Mouse (Mus musculus) hindbrain, embryonic 10.5 days (tissue): ENCODE data around the gene Mapkap1. TPM values are rescaled to one million over a fixed set of nuclear protein-coding genes. Genes with fewer than 3 reads are reported as not detected.
A peak's percentile ranks its signal among the peaks of the same experiment; 100 is the strongest.

Experiments used
- DNase-seq: peaks from one replicate; pipeline ENCODE4 v3.0.0-alpha.2; 2017; ENCODE audit warnings: low spot score
- H3K27ac ChIP-seq: fragments of 300-500 bp; sonication (generic); 2 replicates; pipeline ENCODE4 v1.5.1; 2016; ENCODE audit warnings: mild to moderate bottlenecking, moderate library complexity
- H3K27me3 ChIP-seq: fragments of 300-500 bp; sonication (generic); 2 replicates; pipeline ENCODE4 v1.6.1; 2016; ENCODE audit warnings: mild to moderate bottlenecking; ENCODE audit not compliant: poor library complexity, insufficient read depth, severe bottlenecking
- H3K36me3 ChIP-seq: fragments of 300-500 bp; sonication (generic); 2 replicates; pipeline ENCODE4 v1.6.1; 2016; ENCODE audit warnings: mild to moderate bottlenecking, moderate library complexity
- H3K4me1 ChIP-seq: fragments of 300-500 bp; sonication (generic); replicated peaks from 2 replicates; pipeline ENCODE4 v1.6.1; 2016; ENCODE audit warnings: mild to moderate bottlenecking
- H3K4me3 ChIP-seq: fragments of 300-500 bp; sonication (generic); 2 replicates; pipeline ENCODE4 v1.5.1; 2016; ENCODE audit warnings: mild to moderate bottlenecking, moderate library complexity
- H3K9me3 ChIP-seq: fragments of 300-500 bp; sonication (generic); 2 replicates; pipeline ENCODE4 v1.6.1; 2016; ENCODE audit warnings: mild to moderate bottlenecking, moderate library complexity
- WGBS: fragments of 180-500 bp; shearing (Covaris S2); methylation state at CpG from one replicate; pipeline ENCODE4 v1.1.7; 2016; 5-methylcytosine and 5-hydroxymethylcytosine counted together
- polyA plus RNA-seq: library from polyadenylated mRNA; unstranded; fragments of >200 nt; fragmentation: Nextera tagmentation; extraction: Ambion mirVana; gene quantifications from 2 replicates; pipeline ENCODE4 v1.2.1, GENCODE M21; 2016

Gene Mapkap1
- polyA plus RNA-seq, 1 experiment from 2014 or later: 105 TPM

- H3K27me3 ChIP-seq: no peaks in the 10 kb centered on the region
- WGBS: 49% methylated on average over 6 of the region's 6 CpGs
- peaks cover 3% of the 10 kb centered on the region; the same call in 1 of the 2 replicates for H3K36me3 ChIP-seq
- no peak overlapping the region for H3K27ac ChIP-seq
- H3K9me3 ChIP-seq: no peaks in the 10 kb centered on the region
- DNase-seq: peak; percentile 39
- H3K4me3 ChIP-seq: no peak overlapping the region
- H3K4me1 ChIP-seq: no peaks in the 10 kb centered on the region
Observed at GRCm38 (mm10) chr2:34519525-34519924, 113.0 kb downstream of the Mapkap1 start.

DNA sequence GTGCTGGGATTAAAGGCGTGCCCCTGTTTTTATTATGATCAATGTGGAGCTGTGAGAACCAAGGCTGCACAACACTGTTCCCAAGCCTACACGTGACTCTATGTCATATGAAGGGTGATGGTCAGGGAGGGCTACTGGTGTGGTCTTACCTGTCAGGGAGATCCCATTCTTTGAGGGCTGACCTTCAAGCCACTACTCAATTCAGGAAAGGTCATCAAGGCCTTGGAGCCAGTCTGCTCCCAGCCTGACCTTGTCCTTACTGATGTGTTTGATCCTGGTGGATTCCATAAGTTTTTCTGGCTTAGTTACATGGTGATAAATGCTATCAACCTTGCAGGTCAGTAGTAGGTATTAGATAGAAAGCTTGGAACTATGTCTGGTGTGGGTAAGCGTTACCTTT lies 114.8 kb downstream of the Mapkap1 start:
- Histone ChIP-seq H3K4me1 (peaks cover under 1% of the 10 kb centered on the region; the same call in 1 of the 2 replicates), H3K36me3 (peaks cover 3% of the 10 kb centered on the region; the same call in 1 of the 2 replicates), H3K27ac (no peak overlapping the region), H3K4me3 (no peak overlapping the region), H3K27me3 (no peaks in the 10 kb centered on the region), H3K9me3 (no peaks in the 10 kb centered on the region)
- 94% methylated on average over 3 of the region's 3 CpGs for WGBS
- no peak for DNase-seq

DNA sequence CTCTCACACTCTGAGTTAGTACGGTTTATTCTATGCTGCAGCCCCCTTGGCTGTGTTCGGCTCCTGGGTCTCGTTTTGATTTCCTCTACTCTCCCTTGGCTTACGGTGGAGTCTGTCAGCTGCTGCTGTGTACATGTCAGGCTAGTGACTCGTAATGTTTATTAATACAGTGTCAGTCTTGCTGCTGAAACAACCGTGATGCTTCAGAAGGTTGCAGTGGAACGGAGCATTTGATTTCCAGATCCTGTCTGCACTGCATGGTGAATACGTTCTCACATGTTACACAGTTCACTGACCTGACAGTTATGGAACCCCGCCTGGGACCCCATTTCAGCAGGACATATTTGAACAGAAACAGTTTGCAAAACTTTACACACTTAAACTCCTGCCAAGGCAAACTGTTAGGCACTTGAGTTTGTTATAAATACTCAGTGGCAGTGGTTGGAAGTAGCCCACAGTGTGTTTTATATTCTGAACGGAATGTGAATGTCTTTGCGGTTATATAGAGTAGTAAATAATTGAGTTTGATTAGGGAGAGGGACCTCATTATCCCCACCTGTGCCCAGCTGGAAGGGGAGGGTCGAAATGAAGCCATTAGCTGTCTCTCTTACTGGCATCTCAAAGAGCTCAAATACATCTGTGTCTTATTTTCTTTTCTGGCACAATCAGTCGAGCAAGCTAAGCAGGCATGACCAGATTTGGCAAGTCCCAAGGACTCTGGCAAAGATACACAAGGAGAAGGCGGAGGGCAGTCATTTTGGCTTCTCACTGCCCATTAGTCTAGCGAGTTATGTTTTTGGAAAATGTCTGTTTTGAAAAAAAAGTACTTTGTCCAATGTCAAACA lies 120.2 kb downstream of the Mapkap1 start:
- H3K4me1 ChIP-seq: peaks cover 15% of the 10 kb centered on the region; the same call in 1 of the 2 replicates
- WGBS: 71% methylated on average over 15 of the region's 15 CpGs
- 0 out of 2 replicates have a peak overlapping the region, but pooled peaks have one; percentile 0 for H3K27ac ChIP-seq
- no peaks in the 10 kb centered on the region for H3K27me3 ChIP-seq
- H3K36me3 ChIP-seq: no peaks in the 10 kb centered on the region
- no peaks in the 10 kb centered on the region for H3K9me3 ChIP-seq
- no peak overlapping the region for H3K4me3 ChIP-seq
- DNase-seq: no peak

- DNase-seq: no peak
- H3K4me3 ChIP-seq: no peak overlapping the region
Observed at GRCm38 (mm10) chr2:34528491-34528890, 121.9 kb downstream of the Mapkap1 start.

GRCm38 (mm10) chr2:34530042-34530441 lies 123.5 kb downstream of the Mapkap1 start:
- Histone ChIP-seq H3K9me3 (no peaks in the 10 kb centered on the region), H3K4me1 (peaks cover 15% of the 10 kb centered on the region; the same call in 1 of the 2 replicates), H3K36me3 (no peaks in the 10 kb centered on the region), H3K27ac (peak overlapping the region; percentile 40; the same call in 1 of the 2 replicates), H3K4me3 (no peak overlapping the region), H3K27me3 (no peaks in the 10 kb centered on the region)
- WGBS: 29% methylated on average over 3 of the region's 3 CpGs
- peak; percentile 24 for DNase-seq

More at GRCm38 (mm10) chr2:34528491-34528890, 121.9 kb downstream of the Mapkap1 start:
- Histone ChIP-seq H3K4me1 (peaks cover 15% of the 10 kb centered on the region; the same call in 1 of the 2 replicates), H3K27me3 (no peaks in the 10 kb centered on the region), H3K27ac (no peak overlapping the region), H3K36me3 (no peaks in the 10 kb centered on the region), H3K9me3 (no peaks in the 10 kb centered on the region)

GRCm38 (mm10) chr2:34531801-34532298 lies 125.3 kb downstream of the Mapkap1 start:
- no peak for DNase-seq
- no peak overlapping the region for H3K27ac ChIP-seq
- 81% methylated on average over 3 of the region's 3 CpGs for WGBS
- H3K9me3 ChIP-seq: no peaks in the 10 kb centered on the region
- peaks cover 11% of the 10 kb centered on the region; the same call in 1 of the 2 replicates for H3K4me1 ChIP-seq
- no peaks in the 10 kb centered on the region for H3K27me3 ChIP-seq
- 0 out of 2 replicates have a peak, but pooled peaks cover 2% of the 10 kb centered on the region for H3K36me3 ChIP-seq
- no peak overlapping the region for H3K4me3 ChIP-seq

- no peak overlapping the region for H3K27ac ChIP-seq
- 0 out of 2 replicates have a peak, but pooled peaks cover 2% of the 10 kb centered on the region for H3K36me3 ChIP-seq
- no peaks in the 10 kb centered on the region for H3K27me3 ChIP-seq
- peaks cover 6% of the 10 kb centered on the region; the same call in 1 of the 2 replicates for H3K4me1 ChIP-seq
- H3K4me3 ChIP-seq: no peak overlapping the region
- DNase-seq: no peak
- 93% methylated on average over 1 of the region's 1 CpGs for WGBS
- H3K9me3 ChIP-seq: no peaks in the 10 kb centered on the region
Observed at GRCm38 (mm10) chr2:34532394-34532793, 125.8 kb downstream of the Mapkap1 start.

DNA sequence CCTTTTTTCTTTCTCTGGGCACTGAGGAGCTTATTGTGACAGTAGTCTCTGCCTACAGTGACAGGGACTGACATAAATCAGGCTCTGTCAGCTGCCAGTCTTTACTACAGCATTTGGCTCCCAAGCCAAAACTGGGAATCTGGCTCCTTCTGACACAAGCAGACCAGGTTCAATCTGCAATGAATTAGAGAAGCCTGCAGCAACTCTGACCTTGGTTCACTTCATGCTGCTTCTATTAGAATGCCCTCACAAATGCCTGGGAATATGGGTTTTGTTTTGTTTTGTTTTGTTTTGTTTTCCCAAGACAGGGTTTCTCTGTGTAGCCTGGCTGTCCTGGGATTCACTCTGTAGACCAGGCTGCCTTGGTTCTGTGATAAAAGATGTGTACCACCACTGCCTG lies 126.7 kb downstream of the Mapkap1 start:
- H3K27me3 ChIP-seq: no peaks in the 10 kb centered on the region
- no peaks in the 10 kb centered on the region for H3K9me3 ChIP-seq
- peaks cover 6% of the 10 kb centered on the region; the same call in 1 of the 2 replicates for H3K4me1 ChIP-seq
- peak; percentile 8 for DNase-seq
- H3K36me3 ChIP-seq: 0 out of 2 replicates have a peak, but pooled peaks cover 2% of the 10 kb centered on the region
- H3K4me3 ChIP-seq: no peak overlapping the region
- H3K27ac ChIP-seq: peak overlapping the region; percentile 53; the same call in 1 of the 2 replicates

GRCm38 (mm10) chr2:34534996-34535395 lies 128.4 kb downstream of the Mapkap1 start:
- DNase-seq: no peak
- Histone ChIP-seq H3K9me3 (no peaks in the 10 kb centered on the region), H3K27ac (no peak overlapping the region), H3K4me3 (no peak overlapping the region), H3K36me3 (0 out of 2 replicates have a peak, but pooled peaks cover 2% of the 10 kb centered on the region), H3K27me3 (no peaks in the 10 kb centered on the region), H3K4me1 (peaks cover 4% of the 10 kb centered on the region; the same call in 1 of the 2 replicates)
- WGBS: 75% methylated on average over 12 of the region's 12 CpGs

DNA sequence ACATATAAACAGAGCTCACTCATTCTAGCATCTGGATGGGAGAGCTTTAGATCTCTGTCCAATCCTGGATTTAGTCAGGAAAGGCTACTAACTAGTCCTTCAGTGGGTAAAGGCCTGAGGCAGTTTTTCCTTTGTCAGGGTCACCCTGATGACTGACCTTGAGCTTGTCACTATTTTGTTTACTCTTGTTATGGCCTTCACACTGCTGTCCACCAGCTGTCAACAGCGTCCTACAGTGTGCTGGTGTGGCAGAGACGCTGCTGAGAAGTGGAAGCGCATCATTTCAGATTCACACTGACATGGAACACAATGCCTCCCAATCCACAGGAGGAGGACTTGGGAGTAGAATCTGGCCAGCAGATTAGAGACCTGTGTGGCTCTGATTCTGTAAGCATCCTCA lies 130.8 kb downstream of the Mapkap1 start:
- Histone ChIP-seq H3K4me1 (no peaks in the 10 kb centered on the region; the same call in 1 of the 2 replicates), H3K36me3 (0 out of 2 replicates have a peak, but pooled peaks cover 2% of the 10 kb centered on the region), H3K4me3 (no peak overlapping the region), H3K9me3 (no peaks in the 10 kb centered on the region), H3K27me3 (no peaks in the 10 kb centered on the region), H3K27ac (no peak overlapping the region)
- DNase-seq: no peak
- 80% methylated on average over 3 of the region's 3 CpGs for WGBS

- no peaks in the 10 kb centered on the region for H3K36me3 ChIP-seq
- no peak for DNase-seq
- no peak overlapping the region for H3K27ac ChIP-seq
- no peaks in the 10 kb centered on the region for H3K9me3 ChIP-seq
- H3K4me3 ChIP-seq: no peak overlapping the region
- 79% methylated on average over 7 of the region's 7 CpGs for WGBS
- H3K4me1 ChIP-seq: no peaks in the 10 kb centered on the region
- H3K27me3 ChIP-seq: no peaks in the 10 kb centered on the region
Observed at GRCm38 (mm10) chr2:34543581-34543980, 137.0 kb downstream of the Mapkap1 start.

- no peaks in the 10 kb centered on the region for H3K36me3 ChIP-seq
- DNase-seq: no peak
- H3K27ac ChIP-seq: no peak overlapping the region
- 77% methylated on average over 3 of the region's 3 CpGs for WGBS
- no peaks in the 10 kb centered on the region for H3K9me3 ChIP-seq
- H3K4me3 ChIP-seq: no peak overlapping the region
- H3K27me3 ChIP-seq: no peaks in the 10 kb centered on the region
- no peaks in the 10 kb centered on the region for H3K4me1 ChIP-seq
Observed at GRCm38 (mm10) chr2:34544021-34544420, 137.4 kb downstream of the Mapkap1 start.
